Mouse (Mus musculus) heart, embryonic 13.5 days (tissue): ENCODE data around the gene Magi1. TPM values are rescaled to one million over a fixed set of nuclear protein-coding genes. Genes with fewer than 3 reads are reported as not detected.

Experiments used
- ATAC-seq: fragments of 200-750 bp; cut with Nextera tagmentation; 2 replicates; pipeline ENCODE4 v1.8.0; 2017; ENCODE audit warnings: moderate TSS enrichment; ENCODE audit not compliant: insufficient number of reproducible peaks, low FRiP score, low TSS enrichment; ENCODE audit errors: extremely low read depth
- H3K27ac ChIP-seq: fragments of 300-500 bp; sonication (generic); replicated peaks from 2 replicates; pipeline ENCODE4 v1.5.1; 2015; ENCODE audit warnings: moderate library complexity, mild to moderate bottlenecking, inconsistent platforms
- H3K27me3 ChIP-seq: fragments of 300-500 bp; sonication (generic); replicated peaks from 2 replicates; pipeline ENCODE4 v1.6.1; 2015; ENCODE audit warnings: mild to moderate bottlenecking, inconsistent platforms
- H3K36me3 ChIP-seq: fragments of 300-500 bp; sonication (generic); 2 replicates; pipeline ENCODE4 v1.6.1; 2015; ENCODE audit warnings: mild to moderate bottlenecking, inconsistent platforms
- H3K4me1 ChIP-seq: fragments of 300-500 bp; sonication (generic); 2 replicates; pipeline ENCODE4 v1.6.1; 2015; ENCODE audit warnings: inconsistent platforms
- H3K4me2 ChIP-seq: fragments of 300-500 bp; sonication (generic); 2 replicates; pipeline ENCODE4 v1.6.1; 2015; ENCODE audit warnings: inconsistent platforms, mild to moderate bottlenecking, moderate library complexity
- H3K4me3 ChIP-seq: fragments of 300-500 bp; sonication (generic); 2 replicates; pipeline ENCODE4 v1.5.1; 2015; ENCODE audit warnings: moderate library complexity, mild to moderate bottlenecking, inconsistent platforms
- H3K9ac ChIP-seq: fragments of 300-500 bp; sonication (generic); 2 replicates; pipeline ENCODE4 v1.6.1; 2015; ENCODE audit warnings: inconsistent platforms, mild to moderate bottlenecking, moderate library complexity
- H3K9me3 ChIP-seq: fragments of 300-500 bp; sonication (generic); 2 replicates; pipeline ENCODE4 v1.6.1; 2016; ENCODE audit warnings: inconsistent platforms
- WGBS: fragments of 180-500 bp; shearing (Covaris S2); methylation state at CpG from one replicate; pipeline ENCODE4 v1.1.7; 2015; ENCODE audit warnings: mixed read lengths; 5-methylcytosine and 5-hydroxymethylcytosine counted together
- polyA plus RNA-seq: library from polyadenylated mRNA; unstranded; fragments of >200 nt; fragmentation: Nextera tagmentation; extraction: Ambion mirVana; gene quantifications from 2 replicates; pipeline ENCODE4 v1.2.1, GENCODE M21; 2015

The Magi1 gene
- polyA plus RNA-seq, 1 experiment from 2014 or later, result 7.5 TPM

DNA sequence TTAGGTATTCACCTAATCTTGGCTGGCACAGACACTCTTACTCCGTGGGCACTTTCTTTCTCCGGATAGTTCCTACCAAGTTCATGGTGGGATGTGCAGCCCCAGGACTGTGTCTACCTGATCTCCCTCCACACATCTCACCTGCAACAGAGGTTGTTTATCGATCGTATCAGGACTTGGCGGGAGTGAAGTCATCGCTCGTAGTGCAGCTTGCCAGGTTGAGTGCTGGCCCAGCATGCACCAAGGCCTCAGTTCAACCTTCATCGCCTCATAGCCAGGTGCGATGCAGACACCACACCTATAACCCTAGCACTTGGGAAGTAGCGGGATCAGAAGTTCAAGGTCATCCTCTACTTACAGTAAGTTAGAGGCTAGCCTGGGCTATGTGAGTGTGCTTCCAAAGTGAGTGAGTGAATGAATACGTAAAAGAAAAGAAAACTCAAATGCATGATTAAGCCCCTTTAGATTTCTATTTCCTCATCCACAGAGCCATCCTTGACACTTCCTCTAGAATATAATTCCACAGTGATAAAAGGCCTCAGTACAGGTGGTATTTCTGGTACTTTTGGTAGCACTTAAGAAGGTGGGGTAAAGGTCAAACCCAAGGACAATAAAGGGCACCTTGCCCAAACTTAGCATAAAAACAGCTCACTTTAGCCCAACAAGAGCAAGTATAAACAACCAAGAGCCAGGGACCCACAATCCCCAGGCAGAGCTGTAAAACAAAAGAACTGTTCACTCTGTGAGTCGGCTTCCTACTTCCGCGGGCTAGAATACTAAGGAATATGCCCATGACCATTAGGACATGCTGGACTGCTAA is 103.2 kb downstream of the Magi1 start:
- no peak for ATAC-seq
- Histone ChIP-seq H3K36me3 (no peaks in the 10 kb centered on the region), H3K4me3 (no peak overlapping the region), H3K27ac (no peak overlapping the region), H3K27me3 (no peaks in the 10 kb centered on the region), H3K9me3 (no peaks in the 10 kb centered on the region), H3K4me2 (no peak overlapping the region), H3K9ac (no peak overlapping the region), H3K4me1 (peaks cover 77% of the 10 kb centered on the region)
- WGBS, result 89% methylated on average over 14 of the region's 14 CpGs

DNA sequence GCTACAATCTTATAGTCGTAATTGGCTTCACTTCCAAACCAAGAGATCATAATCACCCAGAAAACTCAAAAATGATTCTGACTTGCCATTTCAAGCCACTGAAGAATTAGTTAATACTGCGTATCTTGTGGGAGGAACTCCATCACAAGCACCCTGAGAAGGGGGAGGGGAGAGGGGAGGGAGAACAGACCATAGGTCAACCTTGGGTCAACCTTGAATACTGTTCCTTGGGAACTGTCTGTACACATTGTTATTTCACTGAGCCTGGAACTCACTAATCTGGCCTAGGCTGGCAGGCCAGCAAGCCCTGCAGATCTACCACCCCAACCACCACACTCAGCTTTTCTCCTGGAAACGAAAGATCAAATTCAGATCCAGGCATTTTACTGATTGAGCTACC is 106.2 kb downstream of the Magi1 start:
- WGBS, result 69% methylated on average over 3 of the region's 3 CpGs
- H3K27me3 ChIP-seq, result no peaks in the 10 kb centered on the region
- no peak overlapping the region for H3K9ac ChIP-seq
- no peaks in the 10 kb centered on the region for H3K36me3 ChIP-seq
- H3K4me2 ChIP-seq, result no peak overlapping the region
- no peaks in the 10 kb centered on the region for H3K9me3 ChIP-seq
- ATAC-seq, result no peak
- H3K4me3 ChIP-seq, result no peak overlapping the region
- peaks cover 61% of the 10 kb centered on the region for H3K4me1 ChIP-seq
- no peak overlapping the region for H3K27ac ChIP-seq

DNA sequence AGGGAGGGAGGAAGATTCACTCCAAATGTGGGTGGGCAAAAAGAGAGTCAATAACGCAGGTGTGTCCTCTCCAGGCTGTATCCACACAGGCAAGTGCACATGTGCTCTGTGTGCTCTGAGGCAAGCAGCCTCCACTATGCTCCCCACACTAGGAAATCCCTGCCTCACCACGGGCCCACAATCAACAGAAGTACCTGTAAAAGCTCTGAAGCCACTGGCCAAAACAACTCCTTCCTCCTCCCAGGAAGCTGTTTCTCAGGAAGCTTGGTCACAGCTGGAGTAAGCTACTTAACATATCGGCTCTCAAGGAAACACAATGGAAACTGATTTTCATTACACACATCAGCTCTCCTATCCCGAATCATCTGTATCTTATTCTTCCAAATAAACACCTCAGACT is 107.0 kb downstream of the Magi1 start:
- Histone ChIP-seq H3K36me3 (no peaks in the 10 kb centered on the region), H3K4me3 (no peak overlapping the region), H3K27ac (peak overlapping the region; percentile 55), H3K27me3 (no peaks in the 10 kb centered on the region), H3K9me3 (no peaks in the 10 kb centered on the region), H3K4me2 (no peak overlapping the region), H3K4me1 (peaks cover 54% of the 10 kb centered on the region), H3K9ac (peak overlapping the region; percentile 8; the same call in 1 of the 2 replicates)
- ATAC-seq, result no peak
- 30% methylated on average over 4 of the region's 4 CpGs for WGBS

DNA sequence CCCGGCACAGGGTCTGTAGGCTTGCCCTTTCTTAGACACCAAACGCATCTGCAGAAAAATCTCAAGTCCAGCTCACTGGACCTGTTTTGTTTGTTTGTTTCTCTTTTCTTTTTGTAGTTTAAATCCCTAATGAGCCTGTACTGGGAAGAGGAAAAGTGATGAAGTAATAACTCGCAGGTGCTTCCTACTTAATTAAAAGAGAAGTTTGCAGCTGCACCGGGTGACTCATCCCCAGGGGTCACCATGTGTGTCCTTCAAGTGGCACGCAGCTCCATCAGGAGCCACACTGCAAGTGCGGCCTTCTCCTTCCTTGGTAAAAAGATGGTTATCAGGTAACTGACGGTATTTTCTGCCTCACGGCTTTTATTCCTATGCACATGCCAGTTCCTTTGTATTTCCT is 112.5 kb downstream of the Magi1 start:
- Histone ChIP-seq H3K4me3 (no peak overlapping the region), H3K9me3 (no peaks in the 10 kb centered on the region), H3K27ac (peak overlapping the region; percentile 65), H3K27me3 (no peaks in the 10 kb centered on the region), H3K4me1 (peaks cover 45% of the 10 kb centered on the region), H3K9ac (peak overlapping the region; percentile 34; the same call in 1 of the 2 replicates), H3K36me3 (no peaks in the 10 kb centered on the region), H3K4me2 (no peak overlapping the region)
- ATAC-seq, result no peak
- 43% methylated on average over 8 of the region's 8 CpGs for WGBS

DNA sequence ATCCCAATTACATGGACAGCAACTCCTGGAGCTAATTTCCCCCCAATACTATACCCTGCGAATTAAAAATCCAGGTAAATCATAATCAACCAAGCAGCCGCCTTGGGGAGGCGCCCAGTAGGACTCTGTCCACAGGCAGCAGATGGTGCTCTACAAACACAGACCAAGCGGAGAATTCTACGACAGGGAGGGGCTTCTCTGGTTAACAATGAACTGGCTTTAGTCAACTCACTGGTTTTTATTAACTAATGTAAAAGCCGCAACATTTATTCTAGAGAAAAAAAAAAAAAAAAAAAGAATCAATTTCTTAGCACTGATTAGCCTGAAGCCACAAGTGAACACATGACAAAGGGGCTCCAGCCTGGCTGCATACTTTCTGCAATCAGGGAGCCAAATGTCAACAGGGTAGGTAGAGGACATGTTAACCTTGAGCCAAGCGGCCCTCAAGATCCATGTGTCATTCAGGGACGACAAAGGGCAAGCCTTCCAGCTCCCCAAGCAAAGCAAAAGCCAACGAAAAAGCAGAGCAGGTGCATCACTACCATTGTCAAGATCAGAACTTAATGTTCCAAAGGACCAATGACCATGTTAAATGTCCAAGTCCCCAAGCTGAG is 114.0 kb downstream of the Magi1 start:
- Histone ChIP-seq H3K4me1 (peaks cover 56% of the 10 kb centered on the region), H3K4me3 (no peak overlapping the region), H3K9ac (0 out of 2 replicates have a peak overlapping the region, but pooled peaks have one; percentile 25), H3K4me2 (no peak overlapping the region), H3K27me3 (no peaks in the 10 kb centered on the region), H3K9me3 (no peaks in the 10 kb centered on the region), H3K27ac (peak overlapping the region; percentile 65), H3K36me3 (no peaks in the 10 kb centered on the region)
- no peak for ATAC-seq
- 57% methylated on average over 9 of the region's 9 CpGs for WGBS

DNA sequence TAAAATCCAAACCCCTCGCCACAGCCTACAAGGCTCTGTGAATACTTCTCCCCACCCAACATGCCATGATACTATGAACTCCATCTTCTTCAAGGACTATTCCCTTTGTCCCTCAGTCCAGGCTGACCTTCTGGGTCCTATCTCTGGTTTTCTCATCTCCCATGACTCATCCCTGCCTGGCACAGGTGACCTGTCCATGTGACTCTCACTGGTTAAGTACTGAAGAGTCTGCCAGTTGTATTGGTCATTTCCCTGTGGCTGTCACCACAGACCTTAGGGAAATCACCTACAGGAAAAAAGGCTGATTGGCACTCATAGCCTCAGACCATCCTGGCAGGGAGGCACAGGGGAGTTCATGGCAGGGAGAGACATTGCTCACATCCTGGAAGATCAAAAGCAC is 117.8 kb downstream of the Magi1 start:
- Histone ChIP-seq H3K9ac (no peak overlapping the region), H3K27ac (peak overlapping the region; percentile 8; the same call in 1 of the 2 replicates), H3K36me3 (no peaks in the 10 kb centered on the region), H3K9me3 (no peaks in the 10 kb centered on the region), H3K4me1 (peaks cover 72% of the 10 kb centered on the region), H3K27me3 (no peaks in the 10 kb centered on the region), H3K4me2 (no peak overlapping the region), H3K4me3 (no peak overlapping the region)
- ATAC-seq, result no peak
- WGBS, result 85% methylated on average over 1 of the region's 1 CpGs

DNA sequence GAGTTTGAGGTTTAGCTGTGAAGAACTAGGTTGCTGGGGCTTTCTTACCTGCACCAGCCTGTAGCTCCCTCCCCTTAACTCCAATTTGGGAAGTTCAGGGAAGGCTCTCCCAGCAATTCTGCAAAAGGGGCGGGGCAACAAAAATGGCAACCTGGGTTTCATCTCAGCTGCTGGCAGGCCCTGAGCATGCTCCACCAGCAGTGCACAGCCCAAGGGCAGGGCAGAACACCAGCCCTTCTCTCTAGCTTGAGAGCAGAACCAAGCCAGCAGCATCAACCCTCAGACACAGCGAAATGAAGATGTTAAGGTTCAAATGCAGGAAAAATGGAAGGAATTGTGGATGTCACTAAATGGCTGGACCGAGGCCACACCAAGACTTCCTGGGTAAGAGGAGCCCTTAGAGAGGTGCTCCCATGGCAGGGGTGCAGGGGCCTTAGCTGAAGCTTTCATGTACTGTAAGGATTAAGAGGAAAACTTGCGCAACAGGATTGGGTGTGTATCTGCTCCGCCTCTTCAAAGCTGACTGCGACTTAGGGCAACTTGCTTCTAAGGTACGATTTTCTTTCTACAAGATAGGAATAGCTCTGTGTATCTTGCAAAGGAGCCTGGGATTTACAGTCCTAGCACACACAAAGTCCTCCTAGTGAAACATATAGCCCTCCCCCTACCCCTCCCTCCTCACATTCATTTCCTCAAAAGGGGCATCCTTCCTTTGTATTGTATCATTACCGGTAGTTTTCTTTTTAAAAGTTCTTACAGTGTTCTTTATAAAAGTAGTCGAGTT is 118.8 kb downstream of the Magi1 start:
- ATAC-seq, result no peak
- peaks cover 67% of the 10 kb centered on the region for H3K4me1 ChIP-seq
- 74% methylated on average over 9 of the region's 9 CpGs for WGBS
- no peaks in the 10 kb centered on the region for H3K36me3 ChIP-seq
- no peak overlapping the region for H3K27ac ChIP-seq
- 0 out of 2 replicates have a peak overlapping the region, but pooled peaks have one; percentile 24 for H3K9ac ChIP-seq
- no peak overlapping the region for H3K4me3 ChIP-seq
- no peaks in the 10 kb centered on the region for H3K9me3 ChIP-seq
- no peaks in the 10 kb centered on the region for H3K27me3 ChIP-seq
- no peak overlapping the region for H3K4me2 ChIP-seq

DNA sequence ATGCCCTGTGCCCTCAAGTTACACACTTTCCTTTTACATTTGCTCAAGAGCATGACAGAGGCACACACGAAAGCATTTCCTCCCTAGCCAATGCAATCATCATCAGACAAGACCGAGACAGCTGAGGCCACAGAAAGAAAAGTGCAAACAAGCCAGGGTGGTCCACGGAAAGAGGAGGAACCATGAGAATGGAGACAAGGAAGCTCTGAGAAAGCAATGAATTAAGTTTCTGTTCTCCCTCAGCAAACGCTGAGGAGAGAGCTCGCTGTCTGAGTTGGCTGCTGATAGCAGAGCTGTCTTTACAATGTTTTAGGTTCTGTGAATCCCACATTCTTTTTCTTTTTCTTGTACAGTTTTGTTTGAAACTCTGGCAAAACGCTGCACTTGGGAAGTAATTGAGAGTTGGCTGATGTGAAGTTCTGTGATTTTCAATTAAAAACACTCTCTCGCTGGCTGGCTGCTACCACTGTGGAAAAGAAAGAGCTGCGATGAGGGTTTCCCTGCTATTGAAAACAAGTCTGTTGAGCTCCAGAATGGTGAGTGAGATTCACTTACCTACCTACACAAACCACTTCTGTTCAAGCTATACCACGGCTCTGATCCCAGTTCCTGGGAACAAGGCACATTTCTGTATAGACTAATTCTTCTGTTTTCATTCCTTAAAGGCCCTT is 120.3 kb downstream of the Magi1 start:
- H3K9ac ChIP-seq, result peak overlapping the region; percentile 45
- peak overlapping the region; percentile 53 for H3K4me2 ChIP-seq
- ATAC-seq, result no peak
- H3K4me1 ChIP-seq, result peaks cover 69% of the 10 kb centered on the region
- H3K27me3 ChIP-seq, result no peaks in the 10 kb centered on the region
- H3K4me3 ChIP-seq, result 0 out of 2 replicates have a peak overlapping the region, but pooled peaks have one; percentile 1
- H3K9me3 ChIP-seq, result no peaks in the 10 kb centered on the region
- H3K27ac ChIP-seq, result peak overlapping the region; percentile 70
- H3K36me3 ChIP-seq, result no peaks in the 10 kb centered on the region
- WGBS, result 31% methylated on average over 9 of the region's 9 CpGs

DNA sequence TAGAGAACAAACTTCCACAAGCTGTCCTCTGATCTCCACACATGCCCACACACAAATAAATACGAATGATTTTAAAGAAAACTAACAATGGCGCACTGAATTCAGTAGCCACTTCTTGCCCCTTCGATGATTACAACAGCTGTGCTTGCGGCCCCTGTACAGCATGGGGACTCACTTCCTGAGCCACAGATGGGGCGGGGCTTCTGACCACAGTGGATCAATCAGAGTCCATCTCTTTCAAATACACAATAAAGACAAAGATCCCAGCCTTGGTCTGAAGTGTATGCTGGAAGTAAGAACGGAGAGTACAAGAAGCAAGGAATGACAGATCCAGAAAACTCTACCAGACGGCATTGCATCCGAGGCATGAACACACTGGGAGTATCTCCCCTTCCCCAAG is 120.8 kb downstream of the Magi1 start:
- WGBS, result 62% methylated on average over 8 of the region's 8 CpGs
- no peak for ATAC-seq
- H3K9ac ChIP-seq, result peak overlapping the region; percentile 45
- peak overlapping the region; percentile 53 for H3K4me2 ChIP-seq
- H3K27ac ChIP-seq, result peak overlapping the region; percentile 70
- H3K27me3 ChIP-seq, result no peaks in the 10 kb centered on the region
- H3K36me3 ChIP-seq, result no peaks in the 10 kb centered on the region
- H3K9me3 ChIP-seq, result no peaks in the 10 kb centered on the region
- H3K4me3 ChIP-seq, result 0 out of 2 replicates have a peak overlapping the region, but pooled peaks have one; percentile 1
- H3K4me1 ChIP-seq, result peaks cover 75% of the 10 kb centered on the region

DNA sequence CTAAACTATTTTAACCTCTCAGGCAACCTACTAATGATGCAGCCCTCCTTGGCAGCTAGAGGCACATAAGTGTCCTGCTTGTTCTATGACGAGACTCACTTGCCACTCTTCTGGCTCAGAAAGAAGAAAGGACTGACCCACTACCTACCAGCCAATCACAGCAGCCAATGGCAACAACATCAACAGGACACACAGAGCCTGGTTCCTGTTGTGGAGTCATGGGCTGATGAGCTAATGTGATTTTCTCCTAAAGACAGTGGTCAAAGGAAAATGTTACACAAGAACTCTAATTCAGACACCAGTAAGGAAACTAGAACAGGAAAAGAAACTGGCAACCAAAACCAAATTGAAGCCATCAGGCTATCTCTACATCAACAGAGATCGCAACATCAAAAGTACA is 124.5 kb downstream of the Magi1 start:
- no peak overlapping the region for H3K4me3 ChIP-seq
- H3K4me1 ChIP-seq, result peaks cover 77% of the 10 kb centered on the region
- no peak for ATAC-seq

More for the DNA sequence above, 124.5 kb downstream of the Magi1 start:
- no peak overlapping the region for H3K4me2 ChIP-seq
- H3K9ac ChIP-seq, result no peak overlapping the region
- no peaks in the 10 kb centered on the region for H3K27me3 ChIP-seq
- WGBS, result 21% methylated on average over 2 of the region's 2 CpGs
- peak overlapping the region; percentile 69 for H3K27ac ChIP-seq
- no peaks in the 10 kb centered on the region for H3K36me3 ChIP-seq
- H3K9me3 ChIP-seq, result no peaks in the 10 kb centered on the region
